Mouse (Mus musculus) kidney, embryonic 15.5 days (tissue): ENCODE data around the gene Klk1. TPM values are rescaled to one million over a fixed set of nuclear protein-coding genes. Genes with fewer than 3 reads are reported as not detected.
A peak's percentile ranks its signal among the peaks of the same experiment; 100 is the strongest.
"Not testable (repeated sequence)": the region's sequence is repeated elsewhere in the genome, so short reads cannot be mapped to it uniquely, and the experiment has no call there.

ENCODE experiments used
- ATAC-seq: fragments of 200-750 bp; cut with Nextera tagmentation; replicated peaks from 2 replicates; pipeline ENCODE4 v1.8.0; 2017; ENCODE audit warnings: moderate TSS enrichment; ENCODE audit not compliant: low FRiP score
- H3K27ac ChIP-seq: fragments of 300-500 bp; sonication (generic); 2 replicates; pipeline ENCODE4 v1.5.1; 2015; ENCODE audit warnings: mild to moderate bottlenecking, inconsistent platforms
- H3K27me3 ChIP-seq: fragments of 300-500 bp; sonication (generic); 2 replicates; pipeline ENCODE4 v1.6.1; 2015; ENCODE audit warnings: inconsistent platforms
- H3K36me3 ChIP-seq: fragments of 300-500 bp; sonication (generic); 2 replicates; pipeline ENCODE4 v1.6.1; 2015; ENCODE audit warnings: inconsistent platforms
- H3K4me1 ChIP-seq: fragments of 300-500 bp; sonication (generic); 2 replicates; pipeline ENCODE4 v1.6.1; 2015; ENCODE audit warnings: inconsistent platforms
- H3K4me2 ChIP-seq: fragments of 300-500 bp; sonication (generic); 2 replicates; pipeline ENCODE4 v1.6.1; 2015; ENCODE audit warnings: moderate library complexity, mild to moderate bottlenecking, inconsistent platforms
- H3K4me3 ChIP-seq: fragments of 300-500 bp; sonication (generic); replicated peaks from 2 replicates; pipeline ENCODE4 v1.5.1; 2015; ENCODE audit warnings: mild to moderate bottlenecking, inconsistent platforms
- H3K9ac ChIP-seq: fragments of 300-500 bp; sonication (generic); 2 replicates; pipeline ENCODE4 v1.6.1; 2015; ENCODE audit warnings: mild to moderate bottlenecking, inconsistent platforms
- H3K9me3 ChIP-seq: fragments of 300-500 bp; sonication (generic); replicated peaks from 2 replicates; pipeline ENCODE4 v1.6.1; 2016; ENCODE audit warnings: inconsistent platforms
- WGBS: fragments of 180-500 bp; shearing (Covaris S2); methylation state at CpG from one replicate; pipeline ENCODE4 v1.1.7; 2015; ENCODE audit warnings: mixed read lengths; 5-methylcytosine and 5-hydroxymethylcytosine counted together
- polyA plus RNA-seq: library from polyadenylated mRNA; unstranded; fragments of >200 nt; fragmentation: Nextera tagmentation; extraction: Ambion mirVana; gene quantifications from 2 replicates; pipeline ENCODE4 v1.2.1, GENCODE M21; 2015

Gene Klk1
- polyA plus RNA-seq = 4.1 and 6.6 TPM in 2 replicates

- no peaks in the 10 kb centered on the region for H3K4me1 ChIP-seq
- H3K36me3 ChIP-seq = no peaks in the 10 kb centered on the region
- no peaks in the 10 kb centered on the region for H3K27me3 ChIP-seq
- ATAC-seq = no peak
- no peak within 1 kb of the TSS for H3K9ac ChIP-seq
- no peaks in the 10 kb centered on the region for H3K9me3 ChIP-seq
- no peak within 1 kb of the TSS for H3K4me3 ChIP-seq
- no peak within 1 kb of the TSS for H3K27ac ChIP-seq
- 29% methylated on average over 1 of the region's 1 CpGs for WGBS
- H3K4me2 ChIP-seq = no peak within 1 kb of the TSS
These were observed at the start of gene Klk1 for GRCm38 (mm10) chr7:44225076-44225475. Gene Klk1, plus strand, starts transcription at chr7:44225360.

- Histone ChIP-seq H3K36me3 (no peaks in the 10 kb centered on the region), H3K4me3 (no peak overlapping the region), H3K4me1 (0 out of 2 replicates have a peak, but pooled peaks cover 5% of the 10 kb centered on the region), H3K27me3 (no peaks in the 10 kb centered on the region), H3K27ac (0 out of 2 replicates have a peak overlapping the region, but pooled peaks have one; percentile 18), H3K9me3 (no peaks in the 10 kb centered on the region), H3K4me2 (no peak overlapping the region), H3K9ac (no peak overlapping the region)
- 57% methylated on average over 9 of the region's 9 CpGs for WGBS
- ATAC-seq = no peak; the same call in 1 of the 2 replicates
These were observed 45.7 kb upstream of the Klk1 start for GRCm38 (mm10) chr7:44179299-44180045.

DNA sequence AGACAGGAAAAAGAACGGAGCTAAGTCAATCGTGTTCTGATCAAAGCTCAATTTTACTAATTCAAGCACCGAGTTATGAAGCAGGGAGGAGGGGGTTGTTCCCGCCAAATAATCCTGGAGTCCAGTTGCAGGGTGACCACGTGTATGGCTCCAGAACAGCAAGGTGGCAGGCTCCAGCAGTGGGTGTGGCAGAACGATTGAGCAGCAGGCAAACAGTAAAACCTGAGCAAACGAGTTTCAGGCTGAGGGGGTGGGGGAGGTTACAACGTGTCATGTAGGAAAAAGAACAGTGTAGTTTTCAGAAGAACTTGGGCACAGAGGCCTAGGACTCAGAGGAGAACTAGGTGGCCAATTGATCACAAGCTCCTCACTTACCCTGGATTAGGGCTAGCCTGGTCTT is 38.6 kb upstream of the Klk1 start:
- not testable (repeated sequence) for ATAC-seq, H3K4me1 ChIP-seq, H3K4me2 ChIP-seq, H3K36me3 ChIP-seq, H3K4me3 ChIP-seq, H3K27ac ChIP-seq, H3K9ac ChIP-seq, H3K9me3 ChIP-seq, H3K27me3 ChIP-seq
- 49% methylated on average over 8 of the region's 8 CpGs for WGBS

DNA sequence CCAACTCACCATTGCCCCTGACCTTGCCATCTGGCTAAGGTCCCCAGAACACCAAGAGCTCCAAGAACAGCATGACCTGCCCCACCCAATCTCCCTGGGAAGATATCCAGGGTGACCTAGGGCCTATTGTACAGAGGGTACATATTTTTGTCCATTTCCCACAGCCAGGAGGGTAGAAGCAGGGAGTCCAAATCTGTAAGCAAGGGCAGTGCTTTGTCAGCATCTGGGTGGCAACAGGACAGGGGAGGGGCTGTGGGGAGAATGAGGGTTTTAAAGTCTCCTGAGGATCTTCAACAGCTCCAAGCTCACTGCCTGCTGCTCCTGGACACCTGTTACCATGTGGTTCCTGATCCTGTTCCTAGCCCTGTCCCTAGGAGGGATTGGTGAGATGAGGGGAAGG is 37.2 kb upstream of the Klk1 start, which contains the start of gene Klk1b24:
Gene Klk1b24 (plus strand): TSS at position 301 of the 400 bp plus-strand sequence.
- H3K9ac ChIP-seq, H3K4me2 ChIP-seq, H3K4me1 ChIP-seq, H3K27me3 ChIP-seq, H3K27ac ChIP-seq, H3K9me3 ChIP-seq, ATAC-seq, H3K36me3 ChIP-seq, H3K4me3 ChIP-seq: not testable (repeated sequence)

DNA sequence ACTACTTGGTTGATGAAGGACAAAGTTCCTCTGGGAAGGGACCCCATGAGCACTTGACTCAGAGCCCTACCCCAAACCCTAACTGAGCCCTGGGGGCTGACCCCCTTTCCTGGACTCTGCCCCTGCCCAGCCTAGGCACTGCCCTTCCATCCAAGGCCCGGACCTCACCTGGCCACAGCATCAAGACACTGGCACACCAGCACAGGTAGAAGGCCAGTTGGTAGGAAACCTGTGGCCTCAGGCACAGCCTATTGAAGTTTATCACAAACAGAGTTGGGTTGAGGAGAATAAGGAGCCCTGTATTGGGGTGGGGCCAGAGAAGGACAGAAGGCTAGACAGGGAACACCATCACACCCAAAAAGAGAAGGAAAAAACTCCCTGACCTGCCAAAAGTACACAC is 31.7 kb upstream of the Klk1 start:
- H3K36me3 ChIP-seq, ATAC-seq, H3K9me3 ChIP-seq, H3K27me3 ChIP-seq, H3K4me1 ChIP-seq, H3K9ac ChIP-seq, H3K4me2 ChIP-seq, H3K4me3 ChIP-seq, H3K27ac ChIP-seq: not testable (repeated sequence)
- 92% methylated on average over 1 of the region's 1 CpGs for WGBS

DNA sequence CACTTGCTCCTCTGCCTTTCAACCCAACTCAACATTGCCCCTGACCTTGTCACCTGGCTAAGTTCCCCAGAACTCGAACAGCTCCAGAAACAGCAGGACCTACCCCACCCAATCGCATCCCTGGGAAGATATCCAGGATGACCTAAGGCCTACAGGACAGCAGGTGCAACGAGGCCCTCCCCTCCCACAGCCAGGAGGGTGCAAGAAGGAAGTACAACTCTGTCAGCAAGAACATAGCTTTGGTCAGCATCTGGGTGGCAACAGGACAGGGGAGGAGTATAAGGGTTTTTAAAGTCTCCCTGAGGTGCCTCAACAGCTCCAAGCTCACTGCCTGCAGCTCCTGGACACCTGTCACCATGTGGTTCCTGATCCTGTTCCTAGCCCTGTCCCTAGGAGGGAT is 27.3 kb upstream of the Klk1 start, which contains the start of gene Klk1b3:
Gene Klk1b3 (plus strand): TSS at position 301 of the 400 bp plus-strand sequence.
- WGBS = 67% methylated on average over 3 of the region's 3 CpGs

DNA sequence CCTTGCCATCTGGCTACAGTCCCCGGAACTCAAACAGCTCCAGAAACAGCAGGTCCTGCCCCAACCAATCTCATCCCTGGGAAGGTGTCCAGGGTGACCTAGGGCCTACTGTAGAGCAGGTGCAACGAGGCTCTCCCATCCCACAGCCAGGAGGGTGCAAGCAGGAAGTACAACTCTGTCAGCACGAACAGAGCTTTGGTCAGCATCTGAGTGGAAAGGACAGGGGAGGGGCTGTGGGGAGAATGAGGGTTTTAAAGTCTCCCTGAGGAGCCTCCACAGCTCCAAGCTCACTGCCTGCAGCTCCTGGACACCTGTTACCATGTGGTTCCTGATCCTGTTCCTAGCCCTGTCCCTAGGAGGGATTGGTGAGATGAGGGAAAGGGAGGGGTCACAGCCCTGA is 18.0 kb upstream of the Klk1 start, which contains the start of gene Klk1b4:
Gene Klk1b4 (plus strand): TSS at position 301 of the 400 bp plus-strand sequence.
- H3K27ac ChIP-seq, ATAC-seq, H3K9ac ChIP-seq, H3K4me2 ChIP-seq, H3K9me3 ChIP-seq, H3K36me3 ChIP-seq, H3K27me3 ChIP-seq, H3K4me3 ChIP-seq, H3K4me1 ChIP-seq: not testable (repeated sequence)
- WGBS = 22% methylated on average over 3 of the region's 3 CpGs

More for the DNA sequence above, 27.3 kb upstream of the Klk1 start, which contains the start of gene Klk1b3:
- no peak within 1 kb of the TSS for H3K9ac ChIP-seq
- no peaks in the 10 kb centered on the region for H3K27me3 ChIP-seq
- no peak within 1 kb of the TSS for H3K4me3 ChIP-seq
- ATAC-seq = no peak
- H3K27ac ChIP-seq = no peak within 1 kb of the TSS
- H3K4me2 ChIP-seq = no peak within 1 kb of the TSS
- no peaks in the 10 kb centered on the region for H3K9me3 ChIP-seq
- no peaks in the 10 kb centered on the region for H3K4me1 ChIP-seq
- H3K36me3 ChIP-seq = no peaks in the 10 kb centered on the region

- H3K9me3 ChIP-seq = no peaks in the 10 kb centered on the region
- WGBS = 73% methylated on average over 3 of the region's 3 CpGs
- H3K36me3 ChIP-seq = no peaks in the 10 kb centered on the region
- H3K4me3 ChIP-seq = no peak overlapping the region
- H3K4me1 ChIP-seq = no peaks in the 10 kb centered on the region
- no peak for ATAC-seq
- H3K4me2 ChIP-seq = no peak overlapping the region
- H3K27me3 ChIP-seq = no peaks in the 10 kb centered on the region
- H3K9ac ChIP-seq = no peak overlapping the region
- no peak overlapping the region for H3K27ac ChIP-seq
These were observed 16.9 kb upstream of the Klk1 start for GRCm38 (mm10) chr7:44208307-44208706.

GRCm38 (mm10) chr7:44215645-44216044 is 9.5 kb upstream of the Klk1 start, which contains the start of gene Klk1b5:
Gene Klk1b5, plus strand, starts transcription at chr7:44215945.
- no peaks in the 10 kb centered on the region for H3K4me1 ChIP-seq
- 85% methylated on average over 1 of the region's 1 CpGs for WGBS
- no peaks in the 10 kb centered on the region for H3K27me3 ChIP-seq
- H3K9me3 ChIP-seq = no peaks in the 10 kb centered on the region
- H3K4me2 ChIP-seq = no peak within 1 kb of the TSS
- ATAC-seq = no peak
- H3K27ac ChIP-seq = no peak within 1 kb of the TSS
- H3K4me3 ChIP-seq = no peak within 1 kb of the TSS
- H3K36me3 ChIP-seq = no peaks in the 10 kb centered on the region
- H3K9ac ChIP-seq = no peak within 1 kb of the TSS

- not testable (repeated sequence) for H3K27me3 ChIP-seq, H3K9me3 ChIP-seq, H3K4me3 ChIP-seq, ATAC-seq, H3K4me2 ChIP-seq, H3K4me1 ChIP-seq, H3K27ac ChIP-seq, H3K9ac ChIP-seq, H3K36me3 ChIP-seq
- WGBS = 69% methylated on average over 9 of the region's 10 CpGs
These were observed 3.6 kb upstream of the Klk1 start for GRCm38 (mm10) chr7:44221601-44222000.

DNA sequence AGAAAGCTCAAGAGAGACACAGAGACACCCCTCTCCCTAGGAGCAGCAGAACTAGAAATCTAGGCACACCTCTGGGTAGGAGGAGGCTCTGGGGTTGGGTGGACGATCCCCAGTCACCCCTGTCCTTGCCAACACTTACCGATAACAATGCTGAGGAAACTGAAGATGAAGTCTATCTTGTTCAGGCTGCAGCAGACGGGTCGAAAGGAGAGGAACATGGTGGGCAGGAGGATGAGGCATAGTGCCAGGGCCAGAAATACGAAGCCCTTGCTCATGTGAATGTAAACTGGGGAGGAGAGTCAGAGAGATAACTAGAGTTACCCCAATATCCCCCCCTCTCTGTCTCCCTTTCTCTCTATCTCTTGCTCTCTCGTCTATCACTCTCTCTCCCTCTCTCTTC is 2.8 kb upstream of the Klk1 start:
- not testable (repeated sequence) for H3K9ac ChIP-seq, H3K36me3 ChIP-seq, H3K4me3 ChIP-seq, H3K4me1 ChIP-seq, H3K27ac ChIP-seq, H3K9me3 ChIP-seq, ATAC-seq, H3K4me2 ChIP-seq, H3K27me3 ChIP-seq
- WGBS = 77% methylated on average over 6 of the region's 6 CpGs

- WGBS = 73% methylated on average over 3 of the region's 3 CpGs
- no peak within 1 kb of the TSS for H3K27ac ChIP-seq
These were observed 10.7 kb downstream of the Klk1 start, which contains the start of gene Gm36864 for GRCm38 (mm10) chr7:44235909-44236308. Gene Gm36864, plus strand, starts transcription at chr7:44236177.

More at GRCm38 (mm10) chr7:44235909-44236308, 10.7 kb downstream of the Klk1 start, which contains the start of gene Gm36864:
- Histone ChIP-seq H3K4me1 (no peaks in the 10 kb centered on the region), H3K9me3 (no peaks in the 10 kb centered on the region), H3K4me3 (no peak within 1 kb of the TSS), H3K27me3 (no peaks in the 10 kb centered on the region), H3K36me3 (no peaks in the 10 kb centered on the region), H3K9ac (no peak within 1 kb of the TSS), H3K4me2 (no peak within 1 kb of the TSS)
- ATAC-seq = no peak
